Mouse (Mus musculus) heart, adult 11 months (tissue): Measurements from ENCODE around the gene Cd38.
"Not testable (repeated sequence)": the region's sequence is repeated elsewhere in the genome, so short reads cannot be mapped to it uniquely, and the experiment has no call there.

ENCODE experiments used
- DNase-seq: peaks from one replicate; pipeline ENCODE4 v3.0.0; 2022

The Cd38 gene

DNA sequence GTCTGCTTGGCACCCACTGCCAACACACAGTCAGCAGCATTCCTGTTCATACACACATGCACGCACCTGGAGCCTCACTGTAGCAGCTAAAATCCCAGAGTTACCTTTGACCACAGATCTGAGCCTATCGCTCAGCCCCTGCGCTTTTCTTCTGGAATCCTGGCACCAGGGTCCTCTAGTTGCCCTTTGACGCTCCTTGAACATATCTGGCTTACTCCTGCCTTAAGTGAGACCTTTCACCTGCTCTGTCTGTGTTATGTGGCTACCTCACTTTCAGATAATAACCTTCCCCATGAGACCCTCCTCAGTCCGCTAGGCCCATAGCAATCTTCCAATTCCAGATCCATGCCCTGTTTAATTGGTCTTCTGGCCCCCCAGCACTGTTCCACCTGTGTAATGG is 8.3 kb upstream of the Cd38 start:
- DNase-seq, result no peak

DNA sequence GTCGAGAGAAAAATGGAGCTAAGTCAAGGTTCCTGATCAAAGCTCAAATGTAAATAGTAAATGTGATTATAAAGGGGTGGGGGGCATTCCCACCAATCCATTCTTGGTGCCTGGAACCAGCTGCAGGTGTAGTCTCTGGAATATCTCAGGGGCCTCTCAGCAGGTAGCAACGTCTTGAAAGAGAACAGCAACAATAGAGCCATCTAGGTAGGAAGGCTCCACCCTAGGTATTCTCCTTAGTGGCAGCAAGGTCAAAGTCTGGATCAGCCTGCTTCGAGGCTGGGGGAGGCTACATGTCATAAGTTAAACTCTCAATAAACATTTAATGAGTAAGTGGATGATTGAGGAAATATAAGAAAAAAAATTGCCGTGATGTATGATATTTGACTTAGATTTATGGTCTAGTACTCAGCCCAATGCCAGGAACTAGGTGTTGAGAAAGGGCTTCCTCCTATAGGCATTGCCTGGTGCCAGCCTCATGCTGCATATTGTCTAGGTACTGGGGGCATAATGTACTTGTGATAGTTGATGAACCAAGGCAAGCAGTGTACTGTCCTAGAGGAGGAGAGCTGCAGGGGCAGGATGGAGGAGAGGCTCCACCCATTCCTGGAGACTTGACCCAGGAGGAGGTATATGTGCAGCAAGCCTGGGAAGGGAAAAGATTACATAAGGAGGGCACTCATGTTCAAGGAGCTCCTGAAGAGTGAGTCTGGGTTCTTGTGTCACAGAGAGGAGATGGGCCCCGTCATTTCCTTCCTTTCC is 7.5 kb upstream of the Cd38 start:
- peak; percentile 86 for DNase-seq

DNA sequence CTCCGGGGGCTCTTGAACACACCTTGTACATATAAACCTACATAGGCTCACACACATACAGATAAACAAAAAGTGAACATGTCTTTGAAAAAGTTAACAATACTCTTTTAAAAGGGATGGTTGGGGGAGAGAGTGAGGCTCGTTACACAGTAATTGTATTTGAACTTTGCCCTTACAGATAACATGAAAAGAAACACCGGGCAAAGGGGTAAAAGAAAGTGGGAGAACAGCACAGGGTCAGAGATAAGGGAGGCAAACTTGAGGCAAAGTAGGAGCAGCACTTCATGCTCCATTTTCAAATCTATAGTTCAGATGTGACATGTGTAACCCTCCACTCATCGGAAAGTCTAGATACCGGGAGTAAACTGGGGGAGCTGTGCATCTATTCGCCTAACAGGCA is 4.7 kb upstream of the Cd38 start:
- no peak for DNase-seq

DNA sequence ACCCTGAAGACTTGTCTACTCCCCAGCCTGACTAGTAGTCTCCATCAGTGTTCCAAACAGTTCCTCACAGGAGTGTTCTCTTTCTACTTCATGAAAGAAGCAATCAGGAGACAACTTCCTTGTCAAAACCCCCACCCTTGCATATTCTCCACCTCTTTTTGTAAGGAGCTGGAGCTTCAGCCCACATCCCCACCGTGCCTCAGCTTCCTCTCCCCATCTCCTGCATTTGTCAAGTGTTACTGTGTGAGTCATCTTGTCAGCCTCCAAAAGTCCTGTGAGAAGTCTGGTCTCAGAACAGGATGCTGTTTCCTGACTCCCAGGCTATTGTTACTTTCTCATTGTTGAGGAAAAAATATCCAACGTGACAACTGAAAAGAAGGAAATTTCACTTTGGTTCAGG is 3.0 kb upstream of the Cd38 start:
- DNase-seq, result peak; percentile 89

DNA sequence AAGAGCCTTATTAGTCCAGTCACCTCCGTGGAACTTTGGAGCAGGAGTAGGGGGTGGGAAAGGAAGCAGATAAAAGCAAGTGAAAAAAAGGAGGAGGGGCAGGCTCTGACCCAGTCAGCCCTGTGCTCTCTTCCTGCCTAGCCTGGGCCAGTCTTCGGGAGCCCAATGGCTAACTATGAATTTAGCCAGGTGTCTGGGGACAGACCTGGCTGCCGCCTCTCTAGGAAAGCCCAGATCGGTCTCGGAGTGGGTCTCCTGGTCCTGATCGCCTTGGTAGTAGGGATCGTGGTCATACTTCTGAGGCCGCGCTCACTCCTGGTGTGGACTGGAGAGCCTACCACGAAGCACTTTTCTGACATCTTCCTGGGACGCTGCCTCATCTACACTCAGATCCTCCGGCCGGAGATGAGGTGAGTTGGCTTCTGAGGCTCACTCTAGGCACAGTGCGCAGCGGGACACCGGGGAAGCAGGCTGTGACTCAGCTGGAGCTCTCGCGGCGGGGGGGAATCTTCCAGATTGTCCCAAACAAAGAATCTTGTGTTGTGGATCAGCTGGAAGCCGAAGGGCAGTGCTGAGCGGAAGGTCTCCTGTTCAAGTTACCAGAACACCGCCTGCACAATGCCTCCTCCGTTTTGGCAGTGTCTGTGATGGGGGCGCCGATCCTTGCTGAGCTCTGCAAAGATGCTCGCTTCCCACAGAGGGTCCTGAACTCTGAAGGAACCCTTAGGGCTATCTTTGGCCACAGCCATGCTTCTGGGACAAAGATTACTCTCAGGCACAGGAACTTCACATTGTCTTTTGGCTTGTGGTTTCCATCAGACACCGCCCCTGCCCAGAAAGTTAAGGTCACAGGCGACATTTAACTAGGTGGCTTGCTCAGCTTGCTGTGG is 603 bp downstream of the Cd38 start:
- peak; percentile 97 for DNase-seq

DNA sequence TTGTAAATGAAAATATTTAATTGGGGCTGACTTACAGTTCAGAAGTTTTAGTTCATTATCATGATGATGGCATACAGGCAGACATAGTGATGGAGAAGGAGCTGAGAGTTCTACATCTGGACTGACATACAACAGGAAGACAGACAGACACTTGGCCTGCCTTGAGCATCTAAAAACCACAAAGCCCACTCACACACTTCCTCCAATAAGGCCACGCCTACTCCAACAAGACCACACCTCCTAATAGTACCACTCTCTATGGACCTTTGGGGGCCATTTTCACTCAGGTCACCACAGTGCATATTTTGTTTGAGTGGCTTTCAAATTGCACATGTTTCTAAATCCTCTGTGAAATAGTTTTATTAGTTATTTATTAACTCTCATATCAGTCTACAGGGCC is 3.5 kb downstream of the Cd38 start:
- peak; percentile 72 for DNase-seq

DNA sequence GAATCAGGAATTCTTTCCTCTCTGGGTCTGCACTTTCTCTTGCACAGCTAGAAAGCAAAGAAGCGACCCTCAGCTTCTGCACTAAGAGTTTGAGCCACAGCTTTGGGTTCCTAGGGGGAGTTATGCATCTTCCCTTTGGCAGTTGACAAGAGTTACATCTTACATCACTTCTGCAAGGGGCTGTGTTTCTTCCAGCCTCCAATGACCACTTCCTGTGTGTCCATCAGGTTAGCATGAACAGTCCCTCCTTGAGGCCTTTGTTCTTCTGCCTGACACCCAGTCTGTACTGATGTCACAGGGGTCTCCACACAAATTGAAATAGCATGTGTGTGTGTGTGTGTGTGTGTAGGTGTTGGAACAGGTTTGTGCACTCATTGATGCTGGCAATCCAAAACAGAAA is 4.3 kb downstream of the Cd38 start:
- DNase-seq, result peak; percentile 76

DNA sequence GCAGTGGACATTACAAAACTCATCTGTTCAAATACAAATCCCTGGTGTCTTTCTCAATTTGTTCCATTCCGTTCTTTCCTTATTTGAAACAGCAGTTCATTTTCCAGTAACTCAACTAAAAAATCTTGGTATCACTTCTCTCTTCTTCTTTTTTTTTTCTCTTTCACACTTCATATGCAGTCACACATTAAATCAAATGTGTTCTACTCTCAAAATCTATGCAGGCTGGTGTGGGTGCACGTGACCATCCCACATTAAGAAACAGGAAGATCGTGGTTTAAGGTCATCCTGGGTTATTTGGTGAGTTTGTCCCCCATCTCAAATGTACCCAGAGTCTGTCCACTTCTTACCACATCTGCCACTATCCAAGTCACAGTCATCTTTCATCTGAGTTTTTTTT is 13.7 kb downstream of the Cd38 start:
- DNase-seq, result peak; percentile 95

DNA sequence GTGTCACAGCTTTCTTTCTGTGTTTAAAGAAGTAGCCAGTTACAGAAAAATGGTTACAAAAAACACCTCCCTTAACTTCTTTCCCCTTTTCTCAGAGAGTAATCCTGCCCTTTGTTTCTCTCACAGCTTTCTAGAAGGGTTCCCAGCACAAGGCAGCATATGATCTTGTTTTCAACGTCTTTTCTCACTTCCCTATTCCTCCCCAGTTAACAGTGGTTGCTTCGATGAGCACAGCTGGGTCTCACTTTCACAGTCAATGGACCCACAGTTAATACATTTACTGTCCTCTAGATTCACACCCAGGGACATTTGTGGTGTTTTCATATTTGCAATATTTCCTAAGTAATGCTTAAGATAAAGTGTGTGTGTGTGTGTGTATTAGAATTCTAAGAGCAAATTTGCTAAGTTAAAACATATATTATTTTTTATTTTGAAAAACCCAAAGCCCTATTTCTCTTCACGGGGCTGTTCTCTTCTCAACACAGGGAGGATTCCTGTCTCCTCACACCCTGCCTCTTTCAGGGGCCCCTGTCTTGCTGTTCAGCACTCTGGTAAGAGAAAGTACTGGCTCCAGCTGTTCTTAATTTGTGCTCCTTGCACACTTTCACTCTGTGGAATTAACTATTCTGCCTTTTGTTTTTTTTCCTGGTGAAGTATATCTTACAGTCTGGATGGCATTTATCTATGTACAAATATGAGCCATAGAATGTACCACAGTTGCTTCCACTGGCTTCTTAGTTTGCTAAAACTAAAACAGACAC is 16.9 kb downstream of the Cd38 start:
- peak; percentile 90 for DNase-seq

DNA sequence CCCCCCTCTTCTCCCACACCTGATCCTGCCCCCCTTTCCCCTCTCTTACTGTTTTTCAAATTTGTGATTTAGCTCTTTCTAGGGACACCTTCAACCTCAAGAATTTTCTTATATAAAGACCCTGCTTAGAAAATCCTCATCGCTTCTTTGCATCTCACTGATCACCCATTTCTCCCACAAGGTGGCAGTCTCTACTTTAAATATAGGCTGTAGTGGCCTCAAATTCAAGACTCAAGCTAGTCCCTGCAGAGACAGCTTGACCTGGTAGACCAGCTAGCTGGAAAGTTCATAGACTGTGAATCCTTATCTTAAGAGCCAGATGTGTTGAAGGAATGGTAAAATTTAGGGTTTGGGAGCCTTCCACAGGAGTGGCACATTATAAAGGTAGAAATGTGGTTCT is 24.0 kb downstream of the Cd38 start:
- DNase-seq, result peak; percentile 83

DNA sequence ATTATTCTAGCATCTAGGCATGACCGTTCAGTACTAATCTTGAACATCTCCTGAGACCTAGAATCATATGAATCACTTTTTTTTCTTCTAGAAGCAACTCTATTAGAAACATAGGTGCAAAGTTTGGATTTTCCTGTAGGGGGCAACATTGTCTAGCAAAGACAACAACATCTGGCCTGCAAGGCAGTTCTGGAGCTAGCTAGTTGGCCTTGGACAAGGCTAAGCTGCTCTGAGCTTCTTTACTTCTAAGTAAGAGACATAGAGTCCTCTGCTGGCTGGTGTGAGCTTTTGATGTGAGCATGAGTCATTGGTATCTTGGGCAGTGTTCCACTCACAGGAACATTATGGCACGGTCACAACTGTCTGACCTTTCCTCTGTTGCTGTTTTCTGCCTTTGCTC is 25.8 kb downstream of the Cd38 start:
- peak; percentile 90 for DNase-seq

DNA sequence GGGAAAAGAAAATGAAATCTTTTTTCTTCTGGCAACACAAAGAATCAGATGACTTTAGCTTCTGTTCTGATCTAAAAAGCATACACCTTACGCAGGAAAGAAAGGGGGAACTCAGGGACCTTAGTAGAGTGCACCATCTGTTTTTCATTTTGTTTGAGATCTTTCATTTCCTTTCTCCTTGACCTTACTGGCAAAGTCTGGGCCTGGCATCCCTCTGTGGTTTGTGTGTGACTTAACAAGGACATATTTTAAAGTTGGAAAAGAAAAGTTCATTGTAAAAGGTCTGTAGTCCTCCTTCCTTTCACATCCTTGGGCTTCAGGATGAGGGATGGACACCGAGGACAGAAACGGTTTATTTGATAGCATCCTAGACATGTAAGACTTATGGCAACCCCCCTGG is 27.6 kb downstream of the Cd38 start:
- DNase-seq, result peak; percentile 66

DNA sequence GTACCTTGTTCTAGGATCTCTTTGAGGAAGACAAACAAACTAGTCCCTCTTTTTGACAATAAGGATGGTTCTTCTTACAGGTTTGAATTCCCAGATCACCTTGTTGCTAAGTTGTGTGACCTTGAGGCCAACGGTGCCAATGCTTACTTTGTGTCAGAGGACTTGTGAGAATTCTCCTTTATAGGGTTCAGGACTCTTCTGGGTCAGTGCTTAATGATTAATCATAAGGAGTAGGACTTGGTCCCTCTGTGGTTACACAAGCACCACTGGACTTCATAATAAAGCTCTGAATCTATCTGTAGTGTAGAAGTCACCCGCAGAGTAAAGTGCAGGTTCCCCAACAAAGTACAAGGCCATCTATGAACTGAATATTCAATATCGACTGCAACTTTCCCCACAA is 36.3 kb downstream of the Cd38 start:
- peak; percentile 70 for DNase-seq

DNA sequence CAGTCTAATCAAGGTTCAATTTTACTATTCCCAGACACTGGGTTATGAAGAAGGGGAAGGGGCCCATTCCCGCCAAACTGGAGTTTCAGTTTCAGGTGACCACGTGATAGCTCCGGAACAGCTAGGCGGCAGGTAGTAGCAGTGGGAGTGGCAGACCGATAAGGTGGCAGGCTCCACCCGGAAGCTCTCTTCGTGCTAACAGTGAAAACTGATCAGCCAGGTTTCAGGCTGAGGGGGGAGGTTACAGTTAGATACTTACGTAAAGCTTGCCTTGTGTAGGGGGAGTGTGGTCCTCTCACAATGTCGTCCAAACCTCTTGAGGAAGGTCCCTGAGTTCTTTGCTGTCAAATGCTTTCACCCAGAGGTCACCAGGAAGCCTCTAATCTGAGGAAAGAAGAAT is 40.9 kb downstream of the Cd38 start:
- DNase-seq, result no peak

DNA sequence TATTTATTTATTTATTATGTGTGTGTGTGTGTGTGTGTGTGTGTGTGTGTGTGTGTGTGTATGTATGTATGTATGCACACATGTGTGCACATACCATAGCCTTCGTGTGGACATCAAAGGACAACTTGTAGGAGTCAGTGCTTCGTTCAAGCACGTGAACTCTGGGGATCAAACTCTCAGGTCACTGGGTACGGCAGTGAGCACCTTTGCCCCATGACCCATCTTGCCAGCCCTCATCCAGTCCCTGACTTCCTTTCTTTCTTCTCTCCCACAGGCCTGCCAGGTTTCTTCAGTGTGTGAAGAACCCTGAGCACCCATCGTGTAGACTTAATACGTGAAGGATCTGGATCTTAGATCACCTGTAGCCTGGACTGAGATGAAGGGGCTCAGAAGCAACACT is 41.7 kb downstream of the Cd38 start:
- no peak for DNase-seq

DNA sequence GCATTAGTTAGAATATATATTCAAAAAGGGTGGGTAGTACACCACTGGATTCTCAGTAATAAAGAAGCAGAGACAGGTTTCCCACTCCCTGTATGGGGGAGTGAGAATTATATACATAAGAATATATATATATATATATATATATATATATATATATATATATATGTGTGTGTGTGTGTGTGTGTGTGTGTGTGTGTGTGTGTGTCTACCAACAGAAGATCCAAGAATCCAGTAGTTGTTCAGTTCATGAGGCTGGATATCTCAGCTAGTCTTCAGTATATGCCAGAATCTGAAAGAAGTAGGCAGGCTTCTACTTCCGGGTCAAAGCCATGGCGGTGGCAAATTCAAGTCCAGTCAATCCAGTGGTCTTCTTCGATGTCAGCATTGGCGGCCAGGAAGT is 44.5 kb downstream of the Cd38 start, which contains the start of gene Gm7879:
Gm7879 (plus strand) TSS at position 301 of the 400 bp plus-strand sequence.
- DNase-seq, result not testable (repeated sequence)

DNA sequence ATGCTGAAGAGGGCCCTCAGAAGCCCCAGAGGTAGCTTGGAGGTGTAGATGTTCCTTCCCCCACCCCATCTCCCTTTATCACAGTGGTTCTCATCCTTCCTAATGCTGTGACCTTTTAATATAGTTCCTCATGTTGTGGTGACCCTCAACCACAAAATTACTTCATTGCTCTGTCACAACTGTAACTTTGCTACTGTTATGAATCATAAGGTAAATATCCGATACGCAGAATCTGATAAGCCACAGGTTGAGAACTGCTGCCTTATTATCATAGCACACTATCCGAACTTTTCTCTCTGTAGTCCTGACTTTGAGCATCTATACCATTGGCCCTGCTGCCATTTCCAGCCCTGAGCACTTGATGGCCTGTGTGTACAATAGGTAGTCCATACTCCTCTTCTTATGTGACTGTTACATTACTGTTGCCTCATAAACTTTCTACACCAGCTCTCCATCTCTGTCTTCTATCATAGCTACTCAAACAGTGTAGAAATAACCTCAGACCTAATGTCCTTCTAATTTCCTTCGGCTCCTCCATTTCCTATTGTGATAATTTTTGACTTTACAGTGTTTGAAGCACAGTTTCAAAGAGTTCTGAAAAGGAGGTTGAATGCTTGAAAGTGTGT is 47.0 kb downstream of the Cd38 start:
- no peak for DNase-seq

DNA sequence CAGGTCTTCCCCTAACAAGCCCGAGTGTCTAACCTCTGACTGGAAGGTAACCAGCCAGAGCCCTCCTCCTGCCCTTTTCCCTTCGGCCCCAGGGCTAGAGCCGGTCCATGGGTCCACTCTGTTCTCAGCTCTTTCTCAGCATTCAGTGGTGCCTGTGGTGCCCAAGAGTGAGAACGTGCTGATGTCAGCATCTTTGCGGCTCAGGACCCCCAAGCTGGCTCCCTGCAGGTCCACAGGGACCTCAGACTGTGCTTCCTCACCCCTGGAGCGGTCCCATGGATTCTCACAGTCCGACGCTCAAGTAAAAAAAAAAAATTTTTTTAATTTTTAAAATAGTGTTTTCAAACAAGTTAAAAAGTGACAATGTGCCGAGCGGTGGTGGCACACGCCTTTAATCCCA is 53.5 kb downstream of the Cd38 start:
- no peak for DNase-seq

DNA sequence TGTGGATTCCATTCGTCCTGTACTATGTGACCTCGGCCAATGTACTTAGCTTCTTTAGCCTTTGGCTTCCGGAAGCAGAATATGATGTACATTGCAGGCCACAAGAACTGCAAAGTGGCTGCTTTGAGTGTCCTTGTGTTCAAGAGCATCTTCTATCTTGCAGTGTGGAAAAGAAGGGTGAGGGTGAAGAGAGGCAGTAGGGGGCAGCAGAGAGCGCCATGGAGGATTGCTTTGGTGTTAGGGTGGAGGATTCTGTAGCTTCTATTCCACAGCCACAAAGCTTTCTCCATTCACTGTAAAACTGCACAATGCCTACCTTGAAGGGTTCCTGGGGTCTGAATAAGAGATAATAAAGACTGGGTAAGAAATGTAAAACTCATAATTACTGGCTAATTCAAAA is 55.6 kb downstream of the Cd38 start:
- DNase-seq, result no peak

DNA sequence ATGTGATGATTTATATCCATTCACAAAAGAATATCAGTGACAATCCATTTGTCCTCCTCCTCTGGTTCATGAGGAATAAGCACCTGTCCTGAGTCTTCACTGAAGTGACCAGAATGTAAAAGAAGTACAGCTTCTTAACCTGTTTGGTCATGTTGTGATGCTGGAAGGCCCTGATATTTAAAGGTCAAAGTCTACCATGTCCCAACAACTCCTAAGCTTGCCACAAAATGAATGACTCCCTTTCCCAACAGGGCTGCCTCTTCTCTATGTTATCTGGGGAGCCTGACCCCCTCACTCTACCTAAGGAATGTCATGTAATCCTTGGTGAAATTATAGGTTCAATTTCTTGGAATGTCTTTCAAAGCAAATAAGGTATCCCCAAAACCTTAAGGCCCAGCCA is 59.4 kb downstream of the Cd38 start:
- DNase-seq, result peak; percentile 28

DNA sequence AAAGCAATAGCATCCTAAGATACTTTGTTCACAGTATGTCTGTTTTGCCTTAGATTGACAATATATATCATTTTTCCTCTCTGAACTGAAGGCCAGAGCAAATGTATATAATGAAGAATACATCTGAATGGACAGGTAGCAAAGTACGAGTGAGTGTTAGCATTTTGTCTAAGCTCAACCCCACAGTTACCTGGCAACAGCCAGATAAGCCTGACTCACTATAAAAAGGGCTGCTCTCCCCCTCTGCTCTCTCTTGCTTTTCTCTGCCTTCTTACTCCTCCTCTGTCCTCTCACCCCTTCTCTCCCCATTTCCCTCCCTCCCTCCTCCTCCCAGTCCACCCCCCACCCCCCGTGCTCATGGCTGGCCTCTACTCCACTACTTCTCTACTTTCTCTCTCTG is 64.9 kb downstream of the Cd38 start:
- no peak for DNase-seq

DNA sequence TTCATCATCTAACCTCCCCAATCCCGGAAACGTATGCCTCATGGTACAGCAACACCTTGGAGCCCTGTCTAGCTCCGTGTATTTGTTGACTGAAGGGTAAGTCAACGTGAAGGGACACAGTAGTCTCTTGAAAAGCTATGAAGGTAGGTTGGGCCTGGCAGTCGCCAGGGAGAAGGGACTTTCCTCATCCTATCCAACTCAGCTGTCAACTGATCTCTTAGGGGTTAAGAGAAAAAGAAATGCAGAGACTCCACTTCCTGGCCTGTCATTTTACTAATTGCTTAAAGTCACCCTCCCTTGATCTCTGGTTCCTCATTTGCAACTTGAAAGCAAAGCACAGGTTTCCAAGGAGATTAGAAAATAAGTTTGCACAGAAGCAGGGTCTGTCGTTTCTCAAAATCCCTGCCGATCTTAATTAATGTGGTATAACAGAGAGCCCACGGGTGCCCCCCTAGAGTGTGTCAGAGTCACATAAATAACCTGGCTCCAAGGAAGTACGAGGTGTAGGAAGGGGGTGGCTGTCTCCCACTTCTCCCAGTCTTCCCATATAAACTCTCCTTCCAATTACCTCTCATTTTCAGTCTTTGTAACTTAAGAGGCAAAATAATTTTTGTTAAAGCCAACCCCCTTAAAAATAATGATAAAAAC is 79.1 kb downstream of the Cd38 start:
- peak; percentile 58 for DNase-seq
